Mouse (Mus musculus) forebrain, postnatal 0 days (tissue): Measurements from ENCODE around the gene Slc16a9. TPM values are rescaled to one million over a fixed set of nuclear protein-coding genes. Genes with fewer than 3 reads are reported as not detected.

Experiments used
- ATAC-seq: fragments of 200-750 bp; cut with Nextera tagmentation; 2 replicates; pipeline ENCODE4 v1.8.0; 2017; ENCODE audit warnings: mild to moderate bottlenecking, moderate library complexity
- DNase-seq: peaks from one replicate; pipeline ENCODE4 v3.0.0-alpha.2; 2015
- H3K27ac ChIP-seq: fragments of 300-500 bp; sonication (generic); 2 replicates; pipeline ENCODE4 v1.5.1; 2014; ENCODE audit warnings: low read depth, mild to moderate bottlenecking, antibody characterized with exemption, low read length, moderate library complexity, mixed read lengths
- H3K27me3 ChIP-seq: fragments of 300-500 bp; sonication (generic); 2 replicates; pipeline ENCODE4 v1.6.1; 2014; ENCODE audit warnings: mild to moderate bottlenecking, low read length, mixed read lengths; ENCODE audit not compliant: insufficient read depth
- H3K36me3 ChIP-seq: fragments of 300-500 bp; sonication (generic); 2 replicates; pipeline ENCODE4 v1.6.1; 2014; ENCODE audit warnings: mild to moderate bottlenecking, moderate library complexity; ENCODE audit not compliant: insufficient read depth
- H3K4me1 ChIP-seq: fragments of 300-500 bp; sonication (generic); 2 replicates; pipeline ENCODE4 v1.6.1; 2014; ENCODE audit warnings: antibody characterized with exemption; ENCODE audit not compliant: insufficient read depth
- H3K4me2 ChIP-seq: fragments of 300-500 bp; sonication (generic); 2 replicates; pipeline ENCODE4 v1.6.1; 2014; ENCODE audit warnings: low read depth, mild to moderate bottlenecking, moderate library complexity
- H3K4me3 ChIP-seq: fragments of 300-500 bp; sonication (generic); 2 replicates; pipeline ENCODE4 v1.5.1; 2014; ENCODE audit warnings: low read depth, low read length, mixed read lengths
- H3K9ac ChIP-seq: fragments of 300-500 bp; sonication (generic); 2 replicates; pipeline ENCODE4 v1.6.1; 2014; ENCODE audit warnings: mild to moderate bottlenecking
- H3K9me3 ChIP-seq: fragments of 300-500 bp; sonication (generic); 2 replicates; pipeline ENCODE4 v1.6.1; 2016; ENCODE audit warnings: low read length
- CTCF ChIP-seq: sonication (generic); IDR thresholded peaks from 2 replicates; pipeline ENCODE4 v1.5.1; 2016; ENCODE audit warnings: antibody characterized with exemption, control low read depth, low read depth
- WGBS: fragments of 180-500 bp; shearing (Covaris S2); extraction: QIAGEN DNeasy Blood & Tissue Kit; methylation state at CpG from one replicate; pipeline ENCODE4 v1.1.7; 2014; 5-methylcytosine and 5-hydroxymethylcytosine counted together
- polyA plus RNA-seq: library from polyadenylated mRNA; unstranded; fragments of >200 nt; fragmentation: Nextera tagmentation; extraction: Ambion mirVana; gene quantifications from 2 replicates; pipeline ENCODE4 v1.2.1, GENCODE M21; 2015
- total RNA-seq: library from RNA; depleted of rRNA; stranded (reverse); fragments of >200 nt; gene quantifications from 2 replicates; pipeline ENCODE4 v1.2.3, GENCODE M21; 2014

The Slc16a9 gene
- total and polyA plus RNA-seq, 2 experiments from 2014 or later: 2.6 to 6.1 TPM

GRCm38 (mm10) chr10:70279349-70279748 is 34.4 kb downstream of the Slc16a9 start:
- no peak overlapping the region for H3K9ac ChIP-seq
- H3K4me3 ChIP-seq: no peak overlapping the region
- ATAC-seq: no peak
- H3K4me2 ChIP-seq: no peak overlapping the region
- DNase-seq: no peak
- no peaks in the 10 kb centered on the region for H3K27me3 ChIP-seq
- H3K36me3 ChIP-seq: no peaks in the 10 kb centered on the region
- WGBS: 81% methylated on average over 8 of the region's 8 CpGs
- no peak overlapping the region for H3K27ac ChIP-seq
- peak; percentile 33 for TF ChIP-seq CTCF
- H3K4me1 ChIP-seq: no peaks in the 10 kb centered on the region
- H3K9me3 ChIP-seq: no peaks in the 10 kb centered on the region

- WGBS: 29% methylated on average over 9 of the region's 9 CpGs
- H3K27me3 ChIP-seq: no peaks in the 10 kb centered on the region
- H3K36me3 ChIP-seq: no peaks in the 10 kb centered on the region
- H3K9ac ChIP-seq: no peak overlapping the region
- no peak overlapping the region for H3K4me3 ChIP-seq
- TF ChIP-seq CTCF: no peak
- peak; percentile 27 for DNase-seq
- no peak overlapping the region for H3K4me2 ChIP-seq
- H3K27ac ChIP-seq: no peak overlapping the region
- H3K9me3 ChIP-seq: no peaks in the 10 kb centered on the region
- no peaks in the 10 kb centered on the region for H3K4me1 ChIP-seq
- no peak; the same call in 1 of the 2 replicates for ATAC-seq
Measured at GRCm38 (mm10) chr10:70287825-70288235, 42.9 kb downstream of the Slc16a9 start.

GRCm38 (mm10) chr10:70288406-70289327 is 43.8 kb downstream of the Slc16a9 start:
- DNase-seq (no peak), ATAC-seq (no peak)
- no peak overlapping the region for H3K9ac ChIP-seq
- H3K9me3 ChIP-seq: no peaks in the 10 kb centered on the region
- no peak overlapping the region for H3K4me2 ChIP-seq
- H3K36me3 ChIP-seq: no peaks in the 10 kb centered on the region
- TF ChIP-seq CTCF: no peak
- H3K27me3 ChIP-seq: no peaks in the 10 kb centered on the region
- H3K4me3 ChIP-seq: no peak overlapping the region
- 80% methylated on average over 14 of the region's 14 CpGs for WGBS
- H3K4me1 ChIP-seq: no peaks in the 10 kb centered on the region
- no peak overlapping the region for H3K27ac ChIP-seq

GRCm38 (mm10) chr10:70292014-70292413 is 47.1 kb downstream of the Slc16a9 start:
- no peak for ATAC-seq
- no peak overlapping the region for H3K4me2 ChIP-seq

GRCm38 (mm10) chr10:70294094-70294493 is 49.2 kb downstream of the Slc16a9 start:
- Histone ChIP-seq H3K27ac (no peak overlapping the region), H3K36me3 (no peaks in the 10 kb centered on the region), H3K4me1 (0 out of 2 replicates have a peak, but pooled peaks cover 2% of the 10 kb centered on the region), H3K4me3 (no peak overlapping the region), H3K27me3 (no peaks in the 10 kb centered on the region), H3K4me2 (no peak overlapping the region), H3K9me3 (no peaks in the 10 kb centered on the region), H3K9ac (no peak overlapping the region)
- ATAC-seq (no peak), DNase-seq (no peak)
- WGBS: 61% methylated on average over 8 of the region's 8 CpGs
- no peak for TF ChIP-seq CTCF

More at GRCm38 (mm10) chr10:70292014-70292413, 47.1 kb downstream of the Slc16a9 start:
- H3K4me1 ChIP-seq: 0 out of 2 replicates have a peak, but pooled peaks cover 2% of the 10 kb centered on the region
- H3K9ac ChIP-seq: no peak overlapping the region
- no peak for TF ChIP-seq CTCF
- WGBS: 41% methylated on average over 7 of the region's 7 CpGs
- no peak overlapping the region for H3K4me3 ChIP-seq
- no peaks in the 10 kb centered on the region for H3K36me3 ChIP-seq
- H3K9me3 ChIP-seq: no peaks in the 10 kb centered on the region
- DNase-seq: peak; percentile 15
- no peak overlapping the region for H3K27ac ChIP-seq
- H3K27me3 ChIP-seq: no peaks in the 10 kb centered on the region

GRCm38 (mm10) chr10:70296531-70297366 is 51.8 kb downstream of the Slc16a9 start:
- ATAC-seq (peak; percentile 92), DNase-seq (peak; percentile 93)
- WGBS: 6% methylated on average over 19 of the region's 20 CpGs
- H3K4me2 ChIP-seq: peak overlapping the region; percentile 16
- no peaks in the 10 kb centered on the region for H3K9me3 ChIP-seq
- H3K36me3 ChIP-seq: no peaks in the 10 kb centered on the region
- no peak overlapping the region for H3K4me3 ChIP-seq
- H3K27ac ChIP-seq: no peak overlapping the region
- H3K4me1 ChIP-seq: 0 out of 2 replicates have a peak, but pooled peaks cover 2% of the 10 kb centered on the region
- TF ChIP-seq CTCF: peak; percentile 95
- H3K9ac ChIP-seq: peak overlapping the region; percentile 31
- no peaks in the 10 kb centered on the region for H3K27me3 ChIP-seq
